Mouse (Mus musculus): ENCODE measurements around the gene Gdap1l1.

GRCm38 (mm10) chr2:163467585-163467984, 29.3 kb downstream of the Gdap1l1 start:
- TF ChIP-seq CTCF (IDR thresholded peaks at IDR 0.05; ENCODE audit: borderline replicate concordance, control insufficient read depth, extremely low read depth, insufficient read depth, low read length, poor library complexity) (no peak), POLR2A (IDR thresholded peaks at IDR 0.05; ENCODE audit: control insufficient read depth, extremely low read depth, insufficient read depth, low read length, poor library complexity) (no peak)

Data from thymus, adult 2 months (tissue).